Mouse (Mus musculus) forebrain, embryonic 16.5 days (tissue): ENCODE data around the gene Pitpnm3. TPM values are rescaled to one million over a fixed set of nuclear protein-coding genes. Genes with fewer than 3 reads are reported as not detected.

Source experiments
- ATAC-seq: fragments of 200-750 bp; cut with Nextera tagmentation; 2 replicates; pipeline ENCODE4 v1.8.0; 2017; ENCODE audit warnings: mild to moderate bottlenecking, moderate library complexity
- H3K27ac ChIP-seq: fragments of 300-500 bp; sonication (generic); 2 replicates; pipeline ENCODE4 v1.5.1; 2014; ENCODE audit warnings: low read length, control low read depth
- H3K27me3 ChIP-seq: fragments of 300-500 bp; sonication (generic); replicated peaks from 2 replicates; pipeline ENCODE4 v1.6.1; 2014; ENCODE audit warnings: low read length; ENCODE audit not compliant: control insufficient read depth, insufficient read depth
- H3K36me3 ChIP-seq: fragments of 300-500 bp; sonication (generic); 2 replicates; pipeline ENCODE4 v1.6.1; 2014; ENCODE audit not compliant: control insufficient read depth, insufficient read depth
- H3K4me1 ChIP-seq: fragments of 300-500 bp; sonication (generic); replicated peaks from 2 replicates; pipeline ENCODE4 v1.6.1; 2014; ENCODE audit warnings: low read length; ENCODE audit not compliant: control insufficient read depth, insufficient read depth
- H3K4me2 ChIP-seq: fragments of 300-500 bp; sonication (generic); 2 replicates; pipeline ENCODE4 v1.6.1; 2014; ENCODE audit warnings: mild to moderate bottlenecking, low read length, control low read depth
- H3K4me3 ChIP-seq: fragments of 300-500 bp; sonication (generic); replicated peaks from 2 replicates; pipeline ENCODE4 v1.5.1; 2014; ENCODE audit warnings: mild to moderate bottlenecking, low read length, control low read depth
- H3K9ac ChIP-seq: fragments of 300-500 bp; sonication (generic); replicated peaks from 2 replicates; pipeline ENCODE4 v1.6.1; 2014; ENCODE audit warnings: low read depth, low read length, control low read depth
- H3K9me3 ChIP-seq: fragments of 300-500 bp; sonication (generic); 2 replicates; pipeline ENCODE4 v1.6.1; 2016; ENCODE audit warnings: low read length; ENCODE audit not compliant: control insufficient read depth
- WGBS: fragments of 180-500 bp; shearing (Covaris S2); extraction: QIAGEN DNeasy Blood & Tissue Kit; methylation state at CpG from one replicate; pipeline ENCODE4 v1.1.7; 2014; 5-methylcytosine and 5-hydroxymethylcytosine counted together
- polyA plus RNA-seq: library from polyadenylated mRNA; unstranded; fragments of >200 nt; fragmentation: Nextera tagmentation; extraction: Ambion mirVana; gene quantifications from 2 replicates; pipeline ENCODE4 v1.2.1, GENCODE M21; 2015

The Pitpnm3 gene
- polyA plus RNA-seq, 1 experiment from 2014 or later: 3.0 TPM

- H3K9ac ChIP-seq: no peak overlapping the region
- peaks cover 27% of the 10 kb centered on the region for H3K36me3 ChIP-seq
- H3K4me1 ChIP-seq: no peaks in the 10 kb centered on the region
- ATAC-seq: no peak
- no peak overlapping the region for H3K27ac ChIP-seq
- no peak overlapping the region for H3K4me2 ChIP-seq
- H3K27me3 ChIP-seq: no peaks in the 10 kb centered on the region
- WGBS: 89% methylated on average over 4 of the region's 4 CpGs
- H3K9me3 ChIP-seq: no peaks in the 10 kb centered on the region
- H3K4me3 ChIP-seq: no peak overlapping the region
These were observed 34.3 kb upstream of the Pitpnm3 start for GRCm38 (mm10) chr11:72169871-72170270.

GRCm38 (mm10) chr11:72163198-72163597 lies 27.6 kb upstream of the Pitpnm3 start:
- no peak overlapping the region for H3K4me3 ChIP-seq
- no peak for ATAC-seq
- peaks cover 21% of the 10 kb centered on the region for H3K36me3 ChIP-seq
- H3K9me3 ChIP-seq: no peaks in the 10 kb centered on the region
- no peaks in the 10 kb centered on the region for H3K27me3 ChIP-seq
- no peaks in the 10 kb centered on the region for H3K4me1 ChIP-seq
- H3K27ac ChIP-seq: no peak overlapping the region
- no peak overlapping the region for H3K4me2 ChIP-seq
- 99% methylated on average over 2 of the region's 2 CpGs for WGBS
- no peak overlapping the region for H3K9ac ChIP-seq

- ATAC-seq: no peak
- Histone ChIP-seq H3K36me3 (peaks cover 14% of the 10 kb centered on the region), H3K4me3 (no peak overlapping the region), H3K9me3 (no peaks in the 10 kb centered on the region), H3K4me2 (no peak overlapping the region), H3K27ac (no peak overlapping the region; the same call in 1 of the 2 replicates), H3K9ac (no peak overlapping the region), H3K4me1 (peaks cover 12% of the 10 kb centered on the region), H3K27me3 (no peaks in the 10 kb centered on the region)
- WGBS: 61% methylated on average over 2 of the region's 2 CpGs
These were observed 21.0 kb upstream of the Pitpnm3 start for GRCm38 (mm10) chr11:72156624-72157023.

GRCm38 (mm10) chr11:72155981-72156428 lies 20.4 kb upstream of the Pitpnm3 start:
- 63% methylated on average over 4 of the region's 4 CpGs for WGBS
- no peak overlapping the region for H3K4me2 ChIP-seq
- H3K9ac ChIP-seq: no peak overlapping the region
- H3K4me1 ChIP-seq: peaks cover 12% of the 10 kb centered on the region
- no peak overlapping the region for H3K4me3 ChIP-seq
- H3K27ac ChIP-seq: peak overlapping the region; percentile 43; the same call in 1 of the 2 replicates
- H3K27me3 ChIP-seq: no peaks in the 10 kb centered on the region
- H3K9me3 ChIP-seq: no peaks in the 10 kb centered on the region
- ATAC-seq: no peak
- H3K36me3 ChIP-seq: peaks cover 14% of the 10 kb centered on the region

GRCm38 (mm10) chr11:72155186-72155980 lies 19.8 kb upstream of the Pitpnm3 start:
- ATAC-seq: peak; percentile 77
- H3K36me3 ChIP-seq: peaks cover 14% of the 10 kb centered on the region
- no peaks in the 10 kb centered on the region for H3K27me3 ChIP-seq
- H3K27ac ChIP-seq: peak overlapping the region; percentile 75
- H3K4me1 ChIP-seq: peaks cover 12% of the 10 kb centered on the region
- no peaks in the 10 kb centered on the region for H3K9me3 ChIP-seq
- 31% methylated on average over 11 of the region's 11 CpGs for WGBS
- H3K9ac ChIP-seq: peak overlapping the region; percentile 34; the same call in 1 of the 2 replicates
- H3K4me2 ChIP-seq: no peak overlapping the region
- no peak overlapping the region for H3K4me3 ChIP-seq

- H3K27ac ChIP-seq: no peak overlapping the region
- no peak for ATAC-seq
- no peaks in the 10 kb centered on the region for H3K27me3 ChIP-seq
- H3K4me2 ChIP-seq: no peak overlapping the region
- H3K4me3 ChIP-seq: no peak overlapping the region
- no peak overlapping the region for H3K9ac ChIP-seq
- WGBS: 82% methylated on average over 12 of the region's 12 CpGs
- H3K36me3 ChIP-seq: peaks cover 14% of the 10 kb centered on the region
- H3K4me1 ChIP-seq: peaks cover 14% of the 10 kb centered on the region
- no peaks in the 10 kb centered on the region for H3K9me3 ChIP-seq
These were observed 17.7 kb upstream of the Pitpnm3 start for GRCm38 (mm10) chr11:72153122-72153862.

- H3K4me1 ChIP-seq: peaks cover 19% of the 10 kb centered on the region
- no peak for ATAC-seq
- 46% methylated on average over 2 of the region's 2 CpGs for WGBS
These were observed 15.5 kb upstream of the Pitpnm3 start for GRCm38 (mm10) chr11:72151120-72151519.

GRCm38 (mm10) chr11:72147910-72148309 lies 12.3 kb upstream of the Pitpnm3 start:
- no peak overlapping the region for H3K4me2 ChIP-seq
- no peak overlapping the region; the same call in 1 of the 2 replicates for H3K27ac ChIP-seq
- H3K4me1 ChIP-seq: peaks cover 8% of the 10 kb centered on the region
- no peaks in the 10 kb centered on the region for H3K27me3 ChIP-seq
- WGBS: 1% methylated on average over 3 of the region's 3 CpGs
- no peaks in the 10 kb centered on the region for H3K9me3 ChIP-seq
- H3K9ac ChIP-seq: no peak overlapping the region
- ATAC-seq: peak; percentile 81
- no peaks in the 10 kb centered on the region for H3K36me3 ChIP-seq
- H3K4me3 ChIP-seq: no peak overlapping the region

More at GRCm38 (mm10) chr11:72151120-72151519, 15.5 kb upstream of the Pitpnm3 start:
- H3K9me3 ChIP-seq: no peaks in the 10 kb centered on the region
- peaks cover 2% of the 10 kb centered on the region; the same call in 1 of the 2 replicates for H3K36me3 ChIP-seq
- H3K27ac ChIP-seq: no peak overlapping the region
- H3K4me2 ChIP-seq: no peak overlapping the region
- H3K27me3 ChIP-seq: no peaks in the 10 kb centered on the region
- no peak overlapping the region for H3K4me3 ChIP-seq
- H3K9ac ChIP-seq: no peak overlapping the region

- no peak overlapping the region for H3K27ac ChIP-seq
- no peaks in the 10 kb centered on the region for H3K36me3 ChIP-seq
- H3K4me3 ChIP-seq: no peak overlapping the region
- no peaks in the 10 kb centered on the region for H3K9me3 ChIP-seq
- 92% methylated on average over 1 of the region's 1 CpGs for WGBS
- H3K4me1 ChIP-seq: peaks cover 10% of the 10 kb centered on the region
- no peak for ATAC-seq
- H3K27me3 ChIP-seq: no peaks in the 10 kb centered on the region
- H3K4me2 ChIP-seq: no peak overlapping the region
- H3K9ac ChIP-seq: no peak overlapping the region
These were observed 10.3 kb upstream of the Pitpnm3 start for GRCm38 (mm10) chr11:72145877-72146248.
